Mouse (Mus musculus) T-cell, adult 2 months (primary cell): ENCODE data around the gene Cela1.

Source experiments
- DNase-seq: peaks from one replicate; pipeline ENCODE4 v3.0.0; 2022; ENCODE audit warnings: low spot score

Cela1 gene

DNA sequence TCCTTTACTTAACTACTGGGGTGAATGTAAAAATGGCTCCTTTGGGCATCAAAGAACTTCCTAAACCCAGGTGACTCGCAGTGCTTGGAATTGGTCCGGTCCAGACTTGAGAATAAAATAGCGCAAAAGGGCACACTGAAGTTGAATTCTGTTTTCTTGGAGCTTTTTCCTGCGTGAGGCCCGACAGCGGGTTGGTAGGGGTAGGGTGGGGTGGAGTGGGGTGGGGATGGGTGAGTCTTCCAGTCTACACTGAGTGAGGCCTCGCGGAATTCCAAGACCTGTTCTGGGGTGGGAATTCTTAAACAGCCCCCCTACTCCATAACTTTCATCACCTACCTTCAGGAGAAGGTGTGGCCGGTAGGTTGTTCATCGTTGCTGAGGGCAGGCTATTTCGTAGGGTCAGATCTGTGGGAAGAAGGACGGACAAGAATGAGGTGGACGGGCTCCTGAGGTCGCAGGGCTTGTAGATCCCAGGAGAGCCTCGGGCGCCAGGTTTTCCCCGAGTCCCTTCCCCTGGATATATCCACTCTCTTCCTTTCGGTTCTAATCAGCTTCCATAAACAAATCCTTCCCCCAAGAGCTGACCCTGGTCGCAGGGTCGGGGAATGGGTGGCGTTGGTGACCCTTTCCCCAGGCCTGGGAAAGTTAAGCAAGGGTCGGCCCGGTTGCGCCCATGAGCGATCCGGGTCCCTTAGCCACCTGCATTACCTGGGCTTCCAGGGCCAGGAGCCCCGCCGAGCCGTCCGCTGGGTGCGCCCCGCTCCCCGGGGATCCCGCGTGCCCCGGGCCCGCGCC, 51.7 kb downstream of the Cela1 start:
- no peak for DNase-seq

DNA sequence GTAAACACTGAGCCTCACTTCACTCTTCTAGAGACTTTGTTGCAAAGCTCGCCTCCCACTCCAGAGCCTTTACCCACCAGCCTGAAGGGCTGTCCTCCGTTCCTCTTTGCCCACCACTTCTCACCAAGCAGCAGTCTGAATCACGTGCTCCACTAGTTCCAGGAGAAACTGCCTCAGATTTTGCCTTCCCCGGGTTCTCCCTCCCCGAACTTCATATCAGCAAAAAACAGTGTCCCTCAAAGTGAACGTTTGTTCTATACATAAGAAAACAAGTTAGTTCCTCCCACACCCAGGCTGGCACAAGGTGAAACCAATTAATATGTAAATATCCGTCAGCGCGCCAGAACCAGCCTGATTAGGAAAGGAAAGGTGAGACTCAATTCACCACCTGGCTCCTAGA, 52.5 kb downstream of the Cela1 start:
- DNase-seq = no peak

GRCm38 (mm10) chr15:100633341-100633740, 54.4 kb downstream of the Cela1 start:
- no peak for DNase-seq

GRCm38 (mm10) chr15:100632323-100632722, 55.4 kb downstream of the Cela1 start:
- no peak for DNase-seq

DNA sequence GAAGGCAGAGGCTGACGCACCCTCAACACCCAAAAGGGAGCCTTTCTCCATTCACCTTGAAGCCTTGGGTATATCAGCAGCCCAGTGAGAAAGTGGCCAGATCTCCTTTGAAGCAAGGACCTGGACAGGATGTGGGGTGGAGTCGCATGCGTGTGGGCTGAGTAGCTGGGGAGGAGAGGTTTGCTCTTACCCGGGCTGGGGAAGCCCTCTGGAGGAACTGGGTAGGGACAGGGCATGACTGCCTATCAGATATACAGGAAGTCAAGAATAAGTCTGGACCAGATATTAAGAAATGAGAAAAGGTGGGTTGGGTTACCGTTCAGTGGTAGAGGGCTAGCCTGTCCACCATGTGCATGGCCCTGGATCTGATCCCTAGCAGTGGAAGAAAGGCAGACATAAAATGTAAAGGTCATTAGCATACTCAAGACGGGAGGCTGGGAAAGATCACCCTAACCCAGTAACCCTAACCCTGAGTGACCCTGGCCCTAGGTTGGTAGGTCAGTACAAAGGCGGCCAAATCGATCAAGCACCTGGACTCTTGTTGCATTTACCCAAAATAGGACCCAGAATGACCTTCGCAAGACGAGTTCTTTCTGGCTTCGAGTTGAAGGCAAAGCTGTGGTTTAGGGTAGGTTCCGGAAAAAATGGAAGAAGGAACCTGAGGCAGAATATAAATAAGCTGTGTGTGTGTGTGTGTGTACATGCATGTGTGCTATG, 56.1 kb downstream of the Cela1 start:
- DNase-seq = no peak

DNA sequence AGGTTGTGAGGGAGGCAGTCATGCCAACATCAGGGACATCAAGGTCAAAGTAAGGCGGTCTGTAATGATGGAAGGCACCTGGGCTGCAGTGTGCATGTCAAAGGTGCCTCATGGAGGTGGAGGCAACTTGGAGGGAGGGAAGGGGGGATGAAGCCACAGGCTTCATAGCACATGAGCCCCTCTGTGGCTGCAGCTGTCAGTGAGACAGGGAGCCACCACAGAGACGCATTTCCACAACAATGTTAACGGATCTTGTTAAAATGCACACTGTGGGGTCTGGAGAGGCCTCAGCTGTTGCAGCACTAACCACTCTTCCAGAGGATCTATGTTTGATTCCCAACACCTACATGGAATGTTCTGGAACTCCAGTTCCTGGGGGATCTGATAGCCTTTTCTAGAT, 57.6 kb downstream of the Cela1 start:
- DNase-seq = no peak

GRCm38 (mm10) chr15:100628797-100629196, 58.9 kb downstream of the Cela1 start:
- no peak for DNase-seq

GRCm38 (mm10) chr15:100627774-100628370, 59.8 kb downstream of the Cela1 start:
- DNase-seq = no peak

- no peak for DNase-seq
Observed at GRCm38 (mm10) chr15:100627287-100627686, 60.4 kb downstream of the Cela1 start.

DNA sequence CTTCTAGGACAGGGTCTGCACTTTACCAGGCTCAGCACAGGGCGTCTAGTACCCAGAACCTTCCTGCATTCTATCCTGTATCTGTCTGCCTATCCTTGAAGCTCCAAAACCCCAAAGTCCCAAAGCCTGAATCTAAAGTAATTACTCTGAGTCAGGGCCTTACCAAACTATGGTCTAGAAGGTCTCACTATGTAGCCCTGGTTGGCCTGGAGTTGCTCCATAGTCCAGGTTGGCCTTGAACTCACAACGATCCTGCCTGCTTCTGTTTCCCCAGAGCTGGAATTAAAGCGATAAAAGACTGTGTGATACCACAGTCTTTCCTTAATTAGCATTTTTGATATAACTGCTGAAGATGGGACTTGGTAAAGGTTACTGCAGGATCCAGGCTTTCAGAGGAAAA, 63.3 kb downstream of the Cela1 start:
- DNase-seq = no peak
